Mouse (Mus musculus) CD4-positive, CD25-positive, alpha-beta regulatory T cell, adult 9 weeks (primary cell): ENCODE data around the gene Erbb4. TPM values are rescaled to one million over a fixed set of nuclear protein-coding genes. Genes with fewer than 3 reads are reported as not detected.

ENCODE experiments used
- polyA plus RNA-seq: library from polyadenylated mRNA; unstranded; fragments of 100-300 nt; shearing (Covaris generic); gene quantifications from one replicate; pipeline ENCODE4 v1.2.1, GENCODE M21; 2017

Gene Erbb4
- polyA plus RNA-seq, result 0.05 TPM

DNA sequence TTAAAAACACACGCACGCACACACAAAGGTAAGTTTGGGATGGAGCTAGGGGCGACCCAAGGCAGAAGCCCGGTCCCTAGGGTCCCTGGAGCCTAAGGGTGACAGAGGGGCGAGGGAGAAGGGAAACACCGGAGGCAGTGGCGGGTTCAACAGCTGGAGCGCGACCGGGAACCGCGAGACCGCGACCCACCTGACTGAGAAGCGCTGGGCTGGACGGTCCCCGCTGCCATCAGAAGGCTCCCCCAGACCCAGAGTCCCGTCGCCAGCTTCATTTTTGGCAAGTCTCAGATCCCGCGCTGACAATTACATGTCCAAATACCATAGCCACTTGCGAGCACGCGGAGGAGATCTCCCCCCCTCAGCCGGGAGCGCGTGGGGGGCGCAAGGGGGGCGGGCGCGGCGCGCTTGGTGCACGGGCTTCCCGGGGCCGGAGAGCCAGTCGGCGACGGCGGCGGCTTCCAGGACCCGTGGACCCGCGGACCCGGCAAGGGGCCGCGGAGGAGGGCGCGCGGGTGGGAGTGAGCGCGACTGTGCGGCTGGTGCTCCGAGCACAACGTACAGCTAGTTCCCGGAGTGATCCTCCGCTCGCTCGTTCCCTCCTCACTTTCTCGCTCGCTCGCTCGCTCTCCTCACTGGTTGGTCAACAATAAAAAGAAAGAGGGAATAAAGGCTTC lies at the start of gene Erbb4:
TSS of gene Erbb4 (minus strand) at position 575 of the 674 bp plus-strand sequence.

